Mouse (Mus musculus) spleen, adult 2 months (tissue): Measurements from ENCODE around the gene Igdcc4. TPM values are rescaled to one million over a fixed set of nuclear protein-coding genes. Genes with fewer than 3 reads are reported as not detected.
A peak's percentile ranks its signal among the peaks of the same experiment; 100 is the strongest.

Experiments
- DNase-seq, 2 experiments: peaks; one replicate each; pipeline versions ENCODE4 v3.0.0 to v3.0.0-alpha.2; 2012 to 2021; ENCODE audit warnings: low spot score in 2 of 2, low read depth in 1 of 2
- H3K27ac ChIP-seq: fragments of 200-500 bp; 2 replicates; pipeline ENCODE4 v1.5.1; 2012; ENCODE audit warnings: low read length, inconsistent platforms; ENCODE audit not compliant: insufficient read depth
- H3K27me3 ChIP-seq: fragments of 200-500 bp; 2 replicates; pipeline ENCODE4 v1.6.1; 2012; ENCODE audit warnings: mild to moderate bottlenecking, moderate library complexity, low read length, inconsistent platforms; ENCODE audit not compliant: control insufficient read depth, insufficient read depth
- H3K36me3 ChIP-seq: fragments of 200-500 bp; 2 replicates; pipeline ENCODE4 v1.6.1; 2012; ENCODE audit warnings: mild to moderate bottlenecking, low read length, inconsistent platforms; ENCODE audit not compliant: control insufficient read depth, insufficient read depth
- H3K4me1 ChIP-seq: fragments of 200-500 bp; 2 replicates; pipeline ENCODE4 v1.6.1; 2011; ENCODE audit warnings: inconsistent platforms; ENCODE audit not compliant: control insufficient read depth, insufficient read depth, insufficient read length
- H3K4me3 ChIP-seq: fragments of 200-500 bp; 2 replicates; pipeline ENCODE4 v1.5.1; 2011; ENCODE audit warnings: mild to moderate bottlenecking, inconsistent platforms; ENCODE audit not compliant: insufficient read depth, insufficient read length; ENCODE audit errors: extremely low read depth
- CTCF ChIP-seq: fragments of 200-500 bp; IDR thresholded peaks from 2 replicates; pipeline ENCODE4 v1.5.1; 2011; ENCODE audit warnings: mild to moderate bottlenecking, inconsistent platforms; ENCODE audit not compliant: insufficient read depth, insufficient read length, insufficient replicate concordance; ENCODE audit errors: extremely low read depth
- POLR2A ChIP-seq: fragments of 200-500 bp; IDR thresholded peaks from 2 replicates; pipeline ENCODE4 v1.6.1; 2011; ENCODE audit warnings: low read depth, low read length, inconsistent platforms
- WGBS: fragments of 180-500 bp; shearing (Covaris S2); methylation state at CpG from one replicate; pipeline ENCODE4 v1.1.7; 2018; 5-methylcytosine and 5-hydroxymethylcytosine counted together
- polyA plus RNA-seq: library from polyadenylated mRNA; depleted of rRNA; stranded (reverse); fragments of >200 nt; gene quantifications from 2 replicates; pipeline ENCODE4 v1.2.3, GENCODE M21; 2012

The Igdcc4 gene
- polyA plus RNA-seq, 1 experiment: 1.4 TPM

DNA sequence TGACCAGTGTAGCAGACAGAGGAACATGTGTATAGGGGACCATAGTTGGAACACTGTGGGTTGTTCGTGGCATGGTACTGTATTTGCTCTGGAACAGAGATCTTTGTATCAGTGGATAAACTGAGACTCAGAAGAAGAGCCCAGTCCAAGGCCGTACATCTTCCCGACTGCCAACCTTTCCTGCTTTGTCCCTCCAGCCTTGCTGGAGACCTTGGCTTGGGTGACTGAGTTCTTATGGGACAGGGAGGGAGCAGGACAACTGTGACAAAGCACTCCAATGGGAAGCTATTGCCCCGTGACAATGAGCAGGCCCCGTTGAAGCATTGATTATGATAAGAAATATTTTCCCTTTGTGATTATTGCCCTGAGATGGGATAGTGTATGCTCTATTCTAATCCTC lies 10.4 kb downstream of the Igdcc4 start:
- 87% methylated on average over 5 of the region's 5 CpGs for WGBS
- Histone ChIP-seq H3K27ac (no peak overlapping the region), H3K4me1 (no peaks in the 10 kb centered on the region), H3K36me3 (no peaks in the 10 kb centered on the region), H3K4me3 (no peak overlapping the region), H3K27me3 (no peaks in the 10 kb centered on the region)
- TF ChIP-seq POLR2A (no peak), CTCF (no peak)
- no peak for DNase-seq

GRCm38 (mm10) chr9:65113694-65114093 lies 12.4 kb downstream of the Igdcc4 start:
- no peak overlapping the region for H3K4me3 ChIP-seq
- no peak for TF ChIP-seq POLR2A
- no peak for TF ChIP-seq CTCF

DNA sequence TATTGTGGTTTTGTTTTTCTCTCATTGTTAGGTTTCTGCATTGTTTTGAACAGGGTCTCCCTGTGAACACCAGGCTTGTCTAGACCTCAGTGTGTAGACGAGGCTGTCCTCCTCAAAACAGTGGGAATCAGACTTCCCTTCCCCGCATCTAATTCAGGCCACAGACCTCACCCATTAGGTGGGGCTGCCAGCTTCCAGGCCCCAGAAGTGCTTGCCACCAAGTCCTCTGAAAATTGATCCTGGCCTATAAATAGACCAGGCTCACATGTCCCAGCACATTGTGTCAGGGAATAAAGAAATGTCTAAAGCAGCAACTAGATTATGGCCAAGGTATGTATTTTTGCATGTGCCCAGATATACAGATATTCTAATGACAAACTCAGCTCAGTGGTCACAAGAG lies 14.6 kb downstream of the Igdcc4 start:
- 89% methylated on average over 2 of the region's 2 CpGs for WGBS
- Histone ChIP-seq H3K36me3 (no peaks in the 10 kb centered on the region), H3K4me1 (no peaks in the 10 kb centered on the region)

More at GRCm38 (mm10) chr9:65113694-65114093, 12.4 kb downstream of the Igdcc4 start:
- Histone ChIP-seq H3K36me3 (no peaks in the 10 kb centered on the region), H3K27ac (no peak overlapping the region), H3K4me1 (no peaks in the 10 kb centered on the region), H3K27me3 (no peaks in the 10 kb centered on the region)
- no peak for DNase-seq
- 89% methylated on average over 2 of the region's 2 CpGs for WGBS

GRCm38 (mm10) chr9:65117516-65117915 lies 16.2 kb downstream of the Igdcc4 start:
- no peak overlapping the region for H3K27ac ChIP-seq
- TF ChIP-seq POLR2A (no peak), CTCF (no peak)
- no peak overlapping the region for H3K4me3 ChIP-seq
- no peaks in the 10 kb centered on the region for H3K4me1 ChIP-seq
- H3K36me3 ChIP-seq: no peaks in the 10 kb centered on the region
- 61% methylated on average over 2 of the region's 2 CpGs for WGBS
- no peaks in the 10 kb centered on the region for H3K27me3 ChIP-seq
- no peak for DNase-seq

More for the DNA sequence above, 14.6 kb downstream of the Igdcc4 start:
- Histone ChIP-seq H3K27me3 (no peaks in the 10 kb centered on the region), H3K27ac (no peak overlapping the region), H3K4me3 (no peak overlapping the region)
- TF ChIP-seq CTCF: no peak
- TF ChIP-seq POLR2A: no peak
- no peak for DNase-seq

- Histone ChIP-seq H3K27me3 (no peaks in the 10 kb centered on the region), H3K36me3 (no peaks in the 10 kb centered on the region), H3K27ac (no peak overlapping the region), H3K4me3 (no peak overlapping the region), H3K4me1 (peaks cover 2% of the 10 kb centered on the region; the same call in 1 of the 2 replicates)
- WGBS: 10% methylated on average over 3 of the region's 3 CpGs
- peak; percentile 38; the same call in 1 of the 2 replicates for TF ChIP-seq CTCF
- no peak for TF ChIP-seq POLR2A
- DNase-seq: peak; percentile 22 to 51
Measured at GRCm38 (mm10) chr9:65120935-65121334, 19.6 kb downstream of the Igdcc4 start.

DNA sequence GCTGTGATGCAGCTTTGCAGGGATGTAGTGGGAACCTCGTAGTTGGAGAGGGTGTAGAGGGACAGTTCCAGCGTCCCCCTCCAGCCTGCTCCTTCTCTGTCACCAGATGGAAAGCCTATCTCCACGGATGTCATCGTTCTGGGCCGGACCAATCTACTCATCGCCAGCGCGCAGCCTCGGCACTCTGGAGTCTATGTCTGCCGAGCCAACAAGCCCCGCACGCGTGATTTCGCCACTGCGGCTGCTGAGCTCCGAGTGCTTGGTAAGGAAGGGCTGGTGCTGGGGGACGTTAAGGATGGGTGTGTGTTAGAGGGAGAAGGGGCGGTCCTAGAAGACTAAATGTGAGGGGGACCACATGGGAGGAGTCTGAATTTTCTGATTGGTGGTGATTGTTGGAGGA lies 21.3 kb downstream of the Igdcc4 start:
- 55% methylated on average over 18 of the region's 18 CpGs for WGBS
- TF ChIP-seq CTCF: no peak
- no peak for TF ChIP-seq POLR2A
- no peak for DNase-seq
- H3K27me3 ChIP-seq: no peaks in the 10 kb centered on the region
- H3K36me3 ChIP-seq: no peaks in the 10 kb centered on the region
- H3K27ac ChIP-seq: no peak overlapping the region
- no peak overlapping the region for H3K4me3 ChIP-seq
- peaks cover 2% of the 10 kb centered on the region; the same call in 1 of the 2 replicates for H3K4me1 ChIP-seq

DNA sequence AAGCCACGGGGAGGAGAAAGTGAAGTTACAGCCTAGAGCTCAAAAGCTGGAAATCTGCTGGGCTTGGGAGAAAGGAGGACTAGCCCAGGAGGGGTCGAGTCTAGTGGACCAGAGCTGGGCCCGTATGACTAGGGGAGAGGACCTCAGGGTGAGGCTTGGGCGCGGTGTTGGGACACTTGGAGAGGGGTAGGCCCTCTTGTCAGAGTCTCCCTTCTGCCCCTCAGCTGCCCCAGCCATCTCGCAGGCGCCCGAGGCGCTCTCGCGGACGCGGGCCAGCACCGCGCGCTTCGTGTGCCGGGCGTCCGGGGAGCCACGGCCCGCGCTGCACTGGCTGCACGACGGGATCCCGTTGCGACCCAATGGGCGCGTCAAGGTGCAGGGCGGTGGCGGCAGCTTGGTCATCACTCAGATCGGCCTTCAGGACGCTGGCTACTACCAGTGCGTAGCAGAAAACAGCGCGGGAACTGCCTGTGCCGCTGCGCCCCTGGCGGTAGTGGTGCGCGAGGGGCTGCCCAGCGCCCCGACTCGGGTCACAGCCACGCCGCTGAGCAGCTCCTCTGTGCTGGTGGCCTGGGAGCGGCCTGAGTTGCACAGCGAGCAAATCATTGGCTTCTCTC lies 22.4 kb downstream of the Igdcc4 start:
- TF ChIP-seq CTCF (peak; percentile 44; the same call in 1 of the 2 replicates), POLR2A (no peak)
- DNase-seq: peak in 1 of 2 experiments; percentile 42
- no peaks in the 10 kb centered on the region for H3K27me3 ChIP-seq
- H3K4me3 ChIP-seq: peak overlapping the region; percentile 45; the same call in 1 of the 2 replicates
- 12% methylated on average over 48 of the region's 48 CpGs for WGBS
- no peak overlapping the region for H3K27ac ChIP-seq
- H3K36me3 ChIP-seq: no peaks in the 10 kb centered on the region
- H3K4me1 ChIP-seq: peaks cover 2% of the 10 kb centered on the region; the same call in 1 of the 2 replicates
